Mouse (Mus musculus): ENCODE measurements around the gene Hexdc. TPM values are rescaled to one million over a fixed set of nuclear protein-coding genes. Genes with fewer than 3 reads are reported as not detected.

Hexdc gene
- polyA plus RNA-seq, 1 experiment = 11.0 TPM

GRCm38 (mm10) chr11:121174234-121174633 is 30.0 kb upstream of the Hexdc start:
- H3K27me3 ChIP-seq (ENCODE audit: control insufficient read depth, insufficient read depth, low read length) = no peaks in the 10 kb centered on the region
- H3K4me1 ChIP-seq (ENCODE audit: control insufficient read depth, insufficient read depth, insufficient read length) = no peaks in the 10 kb centered on the region
- WGBS = 78% methylated on average over 3 of the region's 3 CpGs
- no peak for DNase-seq (ENCODE audit: low read depth in 1 of 2, low spot score in 2 of 2)
- H3K27ac ChIP-seq (ENCODE audit: insufficient read depth, low read length) = no peak overlapping the region
- TF ChIP-seq CTCF (IDR thresholded peaks at IDR 0.05; ENCODE audit: extremely low read depth, insufficient read depth, insufficient read length, insufficient replicate concordance) (no peak), POLR2A (IDR thresholded peaks at IDR 0.05; ENCODE audit: low read depth, low read length) (no peak)
- no peak overlapping the region for H3K4me3 ChIP-seq (ENCODE audit: extremely low read depth, insufficient read depth, insufficient read length)
- H3K36me3 ChIP-seq (ENCODE audit: control insufficient read depth, insufficient read depth, low read length) = no peaks in the 10 kb centered on the region

DNA sequence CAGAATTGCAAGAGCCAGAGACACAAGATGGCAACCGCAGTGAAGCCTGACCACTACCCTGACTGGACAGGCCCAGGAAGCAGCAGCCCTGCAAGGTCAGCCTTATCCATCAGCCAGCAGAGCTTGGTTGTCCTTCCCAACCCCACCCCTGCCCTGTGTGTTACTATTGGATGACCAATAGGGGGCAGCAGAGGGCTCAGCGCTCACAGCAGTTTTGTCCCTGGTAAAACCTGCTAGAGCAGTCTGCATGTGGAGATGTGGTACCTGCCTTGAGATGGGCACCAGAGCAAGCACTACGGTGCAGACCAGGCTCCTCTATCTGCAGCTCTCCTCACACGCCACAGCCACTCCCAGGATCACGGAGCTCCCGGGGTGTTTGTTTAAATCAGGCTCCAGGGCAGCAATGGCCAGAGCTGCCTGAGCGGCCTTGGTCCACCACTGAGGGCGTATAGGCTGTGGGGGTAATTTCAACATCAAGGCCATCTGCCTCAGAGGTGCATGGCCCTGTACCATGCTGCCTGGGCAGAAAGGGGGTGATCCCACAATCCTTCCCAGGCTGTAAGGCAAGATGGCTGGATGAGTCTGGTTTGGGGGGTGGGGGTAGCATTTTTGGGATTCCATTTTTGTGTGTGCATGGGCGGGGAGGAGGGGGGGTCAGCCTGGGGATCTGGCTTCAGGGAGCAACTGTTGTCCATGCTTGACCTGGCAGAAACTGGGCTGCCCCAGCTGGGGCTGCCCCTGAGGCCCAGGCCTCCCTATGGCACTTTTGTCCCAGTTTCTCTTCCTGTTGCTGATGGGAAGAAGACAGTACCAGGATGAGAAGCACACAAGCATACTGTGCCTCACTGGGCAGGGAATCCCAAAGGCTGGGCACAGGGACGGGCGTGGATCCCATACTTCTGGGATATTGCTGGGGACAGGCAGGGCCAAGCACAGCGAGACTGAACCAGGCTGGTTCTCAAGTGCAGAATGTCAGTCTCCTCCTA is 27.7 kb upstream of the Hexdc start:
- Histone ChIP-seq H3K4me1 (ENCODE audit: control insufficient read depth, insufficient read depth, insufficient read length) (no peaks in the 10 kb centered on the region), H3K4me3 (ENCODE audit: extremely low read depth, insufficient read depth, insufficient read length) (no peak overlapping the region), H3K27ac (ENCODE audit: insufficient read depth, low read length) (no peak overlapping the region), H3K27me3 (ENCODE audit: control insufficient read depth, insufficient read depth, low read length) (no peaks in the 10 kb centered on the region), H3K36me3 (ENCODE audit: control insufficient read depth, insufficient read depth, low read length) (no peaks in the 10 kb centered on the region; the same call in 1 of the 2 replicates)
- TF ChIP-seq CTCF (IDR thresholded peaks at IDR 0.05; ENCODE audit: extremely low read depth, insufficient read depth, insufficient read length, insufficient replicate concordance) (peak; percentile 82; the same call in 1 of the 2 replicates), POLR2A (IDR thresholded peaks at IDR 0.05; ENCODE audit: low read depth, low read length) (no peak)
- DNase-seq (ENCODE audit: low read depth in 1 of 2, low spot score in 2 of 2) = peak; percentile 18 to 31
- WGBS = 72% methylated on average over 12 of the region's 12 CpGs

GRCm38 (mm10) chr11:121189681-121190080 is 14.6 kb upstream of the Hexdc start:
- no peaks in the 10 kb centered on the region; the same call in 1 of the 2 replicates for H3K36me3 ChIP-seq (ENCODE audit: control insufficient read depth, insufficient read depth, low read length)
- 92% methylated on average over 3 of the region's 3 CpGs for WGBS
- no peak for DNase-seq (ENCODE audit: low read depth in 1 of 2, low spot score in 2 of 2)
- H3K4me3 ChIP-seq (ENCODE audit: extremely low read depth, insufficient read depth, insufficient read length) = no peak overlapping the region
- H3K27me3 ChIP-seq (ENCODE audit: control insufficient read depth, insufficient read depth, low read length) = no peaks in the 10 kb centered on the region
- H3K27ac ChIP-seq (ENCODE audit: insufficient read depth, low read length) = no peak overlapping the region
- TF ChIP-seq CTCF (IDR thresholded peaks at IDR 0.05; ENCODE audit: extremely low read depth, insufficient read depth, insufficient read length, insufficient replicate concordance) = no peak
- TF ChIP-seq POLR2A (IDR thresholded peaks at IDR 0.05; ENCODE audit: low read depth, low read length) = no peak
- H3K4me1 ChIP-seq (ENCODE audit: control insufficient read depth, insufficient read depth, insufficient read length) = no peaks in the 10 kb centered on the region

- Histone ChIP-seq H3K27me3 (ENCODE audit: control insufficient read depth, insufficient read depth, low read length) (no peaks in the 10 kb centered on the region), H3K36me3 (ENCODE audit: control insufficient read depth, insufficient read depth, low read length) (no peaks in the 10 kb centered on the region), H3K4me1 (ENCODE audit: control insufficient read depth, insufficient read depth, insufficient read length) (no peaks in the 10 kb centered on the region), H3K4me3 (ENCODE audit: extremely low read depth, insufficient read depth, insufficient read length) (no peak overlapping the region), H3K27ac (ENCODE audit: insufficient read depth, low read length) (no peak overlapping the region)
- no peak for DNase-seq (ENCODE audit: low read depth in 1 of 2, low spot score in 2 of 2)
- 87% methylated on average over 2 of the region's 2 CpGs for whole genome bisulfite sequencing
- TF ChIP-seq POLR2A (IDR thresholded peaks at IDR 0.05; ENCODE audit: low read depth, low read length) (no peak), CTCF (IDR thresholded peaks at IDR 0.05; ENCODE audit: extremely low read depth, insufficient read depth, insufficient read length, insufficient replicate concordance) (no peak)
These were observed 11.5 kb upstream of the Hexdc start for GRCm38 (mm10) chr11:121192742-121193141.

GRCm38 (mm10) chr11:121193415-121193814 is 10.8 kb upstream of the Hexdc start:
- Histone ChIP-seq H3K4me1 (ENCODE audit: control insufficient read depth, insufficient read depth, insufficient read length) (no peaks in the 10 kb centered on the region), H3K27ac (ENCODE audit: insufficient read depth, low read length) (no peak overlapping the region), H3K4me3 (ENCODE audit: extremely low read depth, insufficient read depth, insufficient read length) (no peak overlapping the region), H3K27me3 (ENCODE audit: control insufficient read depth, insufficient read depth, low read length) (no peaks in the 10 kb centered on the region), H3K36me3 (ENCODE audit: control insufficient read depth, insufficient read depth, low read length) (no peaks in the 10 kb centered on the region)
- 90% methylated on average over 3 of the region's 3 CpGs for WGBS
- TF ChIP-seq POLR2A (IDR thresholded peaks at IDR 0.05; ENCODE audit: low read depth, low read length) (no peak), CTCF (IDR thresholded peaks at IDR 0.05; ENCODE audit: extremely low read depth, insufficient read depth, insufficient read length, insufficient replicate concordance) (no peak)
- DNase-seq (ENCODE audit: low read depth in 1 of 2, low spot score in 2 of 2) = no peak

DNA sequence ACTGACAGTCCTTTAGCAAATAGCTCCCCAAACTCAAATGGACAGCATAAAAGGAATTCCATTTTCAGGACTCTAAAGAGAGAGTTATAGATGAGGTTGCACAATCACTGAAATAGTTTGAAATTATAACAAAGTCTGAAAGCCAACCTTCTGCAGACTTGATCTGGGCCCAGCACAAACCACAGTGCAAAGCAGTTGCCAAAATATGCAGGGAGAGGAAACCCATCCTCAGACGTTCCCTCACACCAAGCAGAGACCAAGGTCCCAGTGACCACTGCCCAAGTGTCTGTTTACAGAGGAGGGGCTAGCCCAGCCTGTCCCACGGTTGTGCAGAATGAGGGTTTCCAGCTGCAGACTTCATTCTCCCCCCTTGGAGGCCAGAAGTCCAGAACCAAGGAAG is 5.6 kb upstream of the Hexdc start:
- TF ChIP-seq CTCF (IDR thresholded peaks at IDR 0.05; ENCODE audit: extremely low read depth, insufficient read depth, insufficient read length, insufficient replicate concordance) = no peak
- TF ChIP-seq POLR2A (IDR thresholded peaks at IDR 0.05; ENCODE audit: low read depth, low read length) = no peak
- H3K27me3 ChIP-seq (ENCODE audit: control insufficient read depth, insufficient read depth, low read length) = no peaks in the 10 kb centered on the region
- 78% methylated on average over 2 of the region's 2 CpGs for WGBS
- H3K36me3 ChIP-seq (ENCODE audit: control insufficient read depth, insufficient read depth, low read length) = no peaks in the 10 kb centered on the region
- H3K4me3 ChIP-seq (ENCODE audit: extremely low read depth, insufficient read depth, insufficient read length) = no peak overlapping the region
- H3K27ac ChIP-seq (ENCODE audit: insufficient read depth, low read length) = no peak overlapping the region
- DNase-seq (ENCODE audit: low read depth in 1 of 2, low spot score in 2 of 2) = no peak
- H3K4me1 ChIP-seq (ENCODE audit: control insufficient read depth, insufficient read depth, insufficient read length) = peaks cover 1% of the 10 kb centered on the region; the same call in 1 of the 2 replicates

GRCm38 (mm10) chr11:121199851-121200250 is 4.4 kb upstream of the Hexdc start:
- no peak for DNase-seq (ENCODE audit: low read depth in 1 of 2, low spot score in 2 of 2)
- WGBS = 86% methylated on average over 4 of the region's 4 CpGs
- no peaks in the 10 kb centered on the region for H3K27me3 ChIP-seq (ENCODE audit: control insufficient read depth, insufficient read depth, low read length)
- H3K36me3 ChIP-seq (ENCODE audit: control insufficient read depth, insufficient read depth, low read length) = no peaks in the 10 kb centered on the region
- TF ChIP-seq POLR2A (IDR thresholded peaks at IDR 0.05; ENCODE audit: low read depth, low read length) = no peak
- TF ChIP-seq CTCF (IDR thresholded peaks at IDR 0.05; ENCODE audit: extremely low read depth, insufficient read depth, insufficient read length, insufficient replicate concordance) = no peak
- H3K4me3 ChIP-seq (ENCODE audit: extremely low read depth, insufficient read depth, insufficient read length) = no peak overlapping the region
- no peak overlapping the region for H3K27ac ChIP-seq (ENCODE audit: insufficient read depth, low read length)
- peaks cover 6% of the 10 kb centered on the region; the same call in 1 of the 2 replicates for H3K4me1 ChIP-seq (ENCODE audit: control insufficient read depth, insufficient read depth, insufficient read length)

Measured in spleen, adult 2 months (tissue).